Mouse (Mus musculus) forebrain, embryonic 11.5 days (tissue): ENCODE measurements around the gene Tectb. TPM values are rescaled to one million over a fixed set of nuclear protein-coding genes. Genes with fewer than 3 reads are reported as not detected.
"Not testable (repeated sequence)": the region's sequence is repeated elsewhere in the genome, so short reads cannot be mapped to it uniquely, and the experiment has no call there.

Experiments used
- ATAC-seq: fragments of 200-750 bp; cut with Nextera tagmentation; replicated peaks from 2 replicates; pipeline ENCODE4 v1.8.0; 2017; ENCODE audit warnings: moderate TSS enrichment; ENCODE audit not compliant: low FRiP score
- DNase-seq: peaks from one replicate; pipeline ENCODE4 v3.0.0-alpha.2; 2017; ENCODE audit warnings: low spot score
- H3K27ac ChIP-seq: fragments of 300-500 bp; sonication (generic); 2 replicates; pipeline ENCODE4 v1.5.1; 2014; ENCODE audit warnings: low read depth, low read length
- H3K27me3 ChIP-seq: fragments of 300-500 bp; sonication (generic); 2 replicates; pipeline ENCODE4 v1.6.1; 2014; ENCODE audit warnings: mild to moderate bottlenecking, low read length, mixed read lengths; ENCODE audit not compliant: control insufficient read depth, insufficient read depth
- H3K36me3 ChIP-seq: fragments of 300-500 bp; sonication (generic); 2 replicates; pipeline ENCODE4 v1.6.1; 2014; ENCODE audit warnings: mild to moderate bottlenecking, low read length, moderate library complexity, mixed read lengths; ENCODE audit not compliant: control insufficient read depth, insufficient read depth
- H3K4me1 ChIP-seq: fragments of 300-500 bp; sonication (generic); replicated peaks from 2 replicates; pipeline ENCODE4 v1.6.1; 2014; ENCODE audit warnings: low read length, mixed read lengths; ENCODE audit not compliant: control insufficient read depth, insufficient read depth
- H3K4me2 ChIP-seq: fragments of 300-500 bp; sonication (generic); 2 replicates; pipeline ENCODE4 v1.6.1; 2014; ENCODE audit warnings: low read depth, mild to moderate bottlenecking, low read length, moderate library complexity, mixed read lengths; ENCODE audit not compliant: severe bottlenecking
- H3K4me3 ChIP-seq: fragments of 300-500 bp; sonication (generic); 2 replicates; pipeline ENCODE4 v1.5.1; 2014; ENCODE audit warnings: low read depth, low read length
- H3K9ac ChIP-seq: fragments of 300-500 bp; sonication (generic); 2 replicates; pipeline ENCODE4 v1.6.1; 2014; ENCODE audit warnings: low read length
- H3K9me3 ChIP-seq: fragments of 300-500 bp; sonication (generic); 2 replicates; pipeline ENCODE4 v1.6.1; 2016; ENCODE audit warnings: low read length, mixed read lengths; ENCODE audit not compliant: control insufficient read depth
- WGBS: fragments of 180-500 bp; shearing (Covaris S2); extraction: QIAGEN DNeasy Blood & Tissue Kit; methylation state at CpG from one replicate; pipeline ENCODE4 v1.1.7; 2014; 5-methylcytosine and 5-hydroxymethylcytosine counted together
- polyA plus RNA-seq: library from polyadenylated mRNA; unstranded; fragments of >200 nt; fragmentation: Nextera tagmentation; extraction: Ambion mirVana; gene quantifications from 2 replicates; pipeline ENCODE4 v1.2.1, GENCODE M21; 2014

Tectb gene
- polyA plus RNA-seq, 1 experiment from 2014 or later = not detected

GRCm38 (mm10) chr19:55169236-55169729 lies 11.2 kb upstream of the Tectb start:
- not testable (repeated sequence) for DNase-seq, H3K4me3 ChIP-seq, H3K27me3 ChIP-seq, ATAC-seq, H3K9me3 ChIP-seq, H3K27ac ChIP-seq, H3K9ac ChIP-seq, H3K4me2 ChIP-seq, H3K36me3 ChIP-seq, H3K4me1 ChIP-seq
- 91% methylated on average over 8 of the region's 8 CpGs for WGBS

- H3K27ac ChIP-seq = no peak overlapping the region
- no peak for DNase-seq
- H3K9me3 ChIP-seq = peaks cover 3% of the 10 kb centered on the region
- H3K9ac ChIP-seq = no peak overlapping the region
- H3K4me3 ChIP-seq = no peak overlapping the region
- H3K36me3 ChIP-seq = no peaks in the 10 kb centered on the region
- no peak overlapping the region for H3K4me2 ChIP-seq
- ATAC-seq = no peak
- no peaks in the 10 kb centered on the region for H3K4me1 ChIP-seq
- H3K27me3 ChIP-seq = no peaks in the 10 kb centered on the region
Measured at GRCm38 (mm10) chr19:55170399-55170798, 10.1 kb upstream of the Tectb start.

- Histone ChIP-seq H3K4me2 (no peak overlapping the region), H3K4me3 (no peak overlapping the region), H3K27ac (no peak overlapping the region), H3K9me3 (peaks cover 3% of the 10 kb centered on the region), H3K27me3 (no peaks in the 10 kb centered on the region), H3K9ac (no peak overlapping the region), H3K36me3 (no peaks in the 10 kb centered on the region), H3K4me1 (no peaks in the 10 kb centered on the region)
- WGBS = 91% methylated on average over 1 of the region's 1 CpGs
- DNase-seq = no peak
- ATAC-seq = no peak
Measured at GRCm38 (mm10) chr19:55171585-55171984, 8.9 kb upstream of the Tectb start.

GRCm38 (mm10) chr19:55177143-55177542 lies 3.4 kb upstream of the Tectb start:
- no peaks in the 10 kb centered on the region for H3K36me3 ChIP-seq
- ATAC-seq = no peak
- no peaks in the 10 kb centered on the region for H3K9me3 ChIP-seq
- no peak overlapping the region for H3K4me3 ChIP-seq
- H3K9ac ChIP-seq = no peak overlapping the region
- H3K27me3 ChIP-seq = no peaks in the 10 kb centered on the region
- H3K4me2 ChIP-seq = no peak overlapping the region
- no peaks in the 10 kb centered on the region for H3K4me1 ChIP-seq
- no peak overlapping the region for H3K27ac ChIP-seq
- DNase-seq = no peak
- 83% methylated on average over 3 of the region's 3 CpGs for WGBS

- H3K4me1 ChIP-seq = no peaks in the 10 kb centered on the region; the same call in 1 of the 2 replicates
- no peaks in the 10 kb centered on the region for H3K36me3 ChIP-seq
- no peak overlapping the region for H3K4me2 ChIP-seq
- no peak overlapping the region for H3K27ac ChIP-seq
- no peak for DNase-seq
- H3K9ac ChIP-seq = no peak overlapping the region
- 81% methylated on average over 7 of the region's 7 CpGs for WGBS
- no peaks in the 10 kb centered on the region for H3K27me3 ChIP-seq
- no peak overlapping the region for H3K4me3 ChIP-seq
- no peak for ATAC-seq
- no peaks in the 10 kb centered on the region for H3K9me3 ChIP-seq
Measured at GRCm38 (mm10) chr19:55184442-55184841, 3.9 kb downstream of the Tectb start.

- Histone ChIP-seq H3K4me2 (no peak overlapping the region), H3K9ac (no peak overlapping the region), H3K9me3 (no peaks in the 10 kb centered on the region), H3K27me3 (no peaks in the 10 kb centered on the region), H3K36me3 (no peaks in the 10 kb centered on the region), H3K4me1 (no peaks in the 10 kb centered on the region; the same call in 1 of the 2 replicates), H3K27ac (no peak overlapping the region), H3K4me3 (no peak overlapping the region)
- ATAC-seq = no peak
- WGBS = 62% methylated on average over 7 of the region's 7 CpGs
- DNase-seq = no peak
Measured at GRCm38 (mm10) chr19:55185074-55185473, 4.5 kb downstream of the Tectb start.

GRCm38 (mm10) chr19:55185651-55186050 lies 5.1 kb downstream of the Tectb start:
- WGBS = 35% methylated on average over 3 of the region's 3 CpGs
- ATAC-seq = peak; percentile 63

GRCm38 (mm10) chr19:55190065-55190464 lies 9.5 kb downstream of the Tectb start:
- H3K27ac ChIP-seq = no peak overlapping the region
- WGBS = 85% methylated on average over 5 of the region's 5 CpGs
- no peak overlapping the region for H3K9ac ChIP-seq

More at GRCm38 (mm10) chr19:55185651-55186050, 5.1 kb downstream of the Tectb start:
- H3K27ac ChIP-seq = no peak overlapping the region
- no peak overlapping the region for H3K4me3 ChIP-seq
- no peaks in the 10 kb centered on the region; the same call in 1 of the 2 replicates for H3K4me1 ChIP-seq
- no peaks in the 10 kb centered on the region for H3K9me3 ChIP-seq
- no peak for DNase-seq
- no peaks in the 10 kb centered on the region for H3K36me3 ChIP-seq
- H3K9ac ChIP-seq = no peak overlapping the region
- no peaks in the 10 kb centered on the region for H3K27me3 ChIP-seq
- H3K4me2 ChIP-seq = no peak overlapping the region

GRCm38 (mm10) chr19:55191596-55191995 lies 11.1 kb downstream of the Tectb start:
- Histone ChIP-seq H3K9me3 (no peaks in the 10 kb centered on the region), H3K9ac (no peak overlapping the region), H3K4me1 (no peaks in the 10 kb centered on the region), H3K4me3 (no peak overlapping the region), H3K27me3 (no peaks in the 10 kb centered on the region), H3K27ac (no peak overlapping the region), H3K4me2 (no peak overlapping the region), H3K36me3 (no peaks in the 10 kb centered on the region)
- ATAC-seq (no peak), DNase-seq (peak; percentile 41)
- WGBS = 81% methylated on average over 2 of the region's 2 CpGs

More at GRCm38 (mm10) chr19:55190065-55190464, 9.5 kb downstream of the Tectb start:
- DNase-seq (no peak), ATAC-seq (no peak)
- Histone ChIP-seq H3K27me3 (no peaks in the 10 kb centered on the region), H3K36me3 (no peaks in the 10 kb centered on the region), H3K4me2 (no peak overlapping the region), H3K4me3 (no peak overlapping the region), H3K4me1 (no peaks in the 10 kb centered on the region; the same call in 1 of the 2 replicates), H3K9me3 (no peaks in the 10 kb centered on the region)
